Mouse (Mus musculus) liver, embryonic 14.5 days (tissue): Measurements from ENCODE around the gene Siglecg. TPM values are rescaled to one million over a fixed set of nuclear protein-coding genes. Genes with fewer than 3 reads are reported as not detected.
A peak's percentile ranks its signal among the peaks of the same experiment; 100 is the strongest.

ENCODE experiments used
- ATAC-seq: fragments of 200-750 bp; cut with Nextera tagmentation; 2 replicates; pipeline ENCODE4 v1.8.0; 2017; ENCODE audit warnings: moderate number of reproducible peaks, mild to moderate bottlenecking, moderate library complexity; ENCODE audit not compliant: insufficient read depth
- DNase-seq, 3 experiments: peaks; one replicate each; pipeline ENCODE4 v3.0.0-alpha.2; 2012 to 2013; ENCODE audit warnings: low read depth in 3 of 3, low spot score in 3 of 3
- H3K27ac ChIP-seq: fragments of 300-500 bp; sonication (generic); 2 replicates; pipeline ENCODE4 v1.5.1; 2014; ENCODE audit warnings: moderate library complexity, mild to moderate bottlenecking, control low read depth, inconsistent platforms
- H3K27me3 ChIP-seq: fragments of 300-500 bp; sonication (generic); 2 replicates; pipeline ENCODE4 v1.6.1; 2014; ENCODE audit warnings: mild to moderate bottlenecking, low read length, moderate library complexity; ENCODE audit not compliant: control insufficient read depth, insufficient read depth
- H3K36me3 ChIP-seq: fragments of 300-500 bp; sonication (generic); replicated peaks from 2 replicates; pipeline ENCODE4 v1.6.1; 2014; ENCODE audit warnings: low read depth; ENCODE audit not compliant: control insufficient read depth, insufficient read depth
- H3K4me1 ChIP-seq, 2 experiments: fragments of 200-500 bp in 1 of 2; fragments of 300-500 bp in 1 of 2; sonication (generic) in 1 of 2; replicated peaks; 2 replicates each; pipeline ENCODE4 v1.6.1; 2012 to 2014; ENCODE audit warnings: antibody characterized with exemption in 1 of 2, inconsistent platforms in 1 of 2, low read length in 1 of 2; ENCODE audit not compliant: control insufficient read depth in 2 of 2, insufficient read depth in 2 of 2
- H3K4me2 ChIP-seq: fragments of 300-500 bp; sonication (generic); 2 replicates; pipeline ENCODE4 v1.6.1; 2014; ENCODE audit warnings: low read depth, mild to moderate bottlenecking, control low read depth, moderate library complexity
- H3K4me3 ChIP-seq, 2 experiments: fragments of 200-500 bp in 1 of 2; fragments of 300-500 bp in 1 of 2; sonication (generic) in 1 of 2; 2 replicates each; pipeline ENCODE4 v1.5.1; 2012 to 2014; ENCODE audit warnings: low read depth in 2 of 2, low read length in 2 of 2, mild to moderate bottlenecking in 2 of 2, control low read depth in 1 of 2, inconsistent platforms in 1 of 2, moderate library complexity in 1 of 2; ENCODE audit not compliant: insufficient read depth in 1 of 2
- H3K9ac ChIP-seq: fragments of 300-500 bp; sonication (generic); replicated peaks from 2 replicates; pipeline ENCODE4 v1.6.1; 2014; ENCODE audit warnings: mild to moderate bottlenecking, control low read depth, moderate library complexity
- H3K9me3 ChIP-seq: fragments of 300-500 bp; sonication (generic); 2 replicates; pipeline ENCODE4 v1.6.1; 2016; ENCODE audit warnings: low read length, mixed read lengths; ENCODE audit not compliant: control insufficient read depth
- CTCF ChIP-seq: IDR thresholded peaks from 2 replicates; pipeline ENCODE4 v1.5.1; 2016; ENCODE audit warnings: antibody characterized with exemption, low read depth, control low read depth
- EP300 ChIP-seq: IDR thresholded peaks from 2 replicates; pipeline ENCODE4 v1.6.1; 2016; ENCODE audit warnings: antibody characterized with exemption, low read depth
- WGBS: fragments of 180-500 bp; shearing (Covaris S2); extraction: QIAGEN DNeasy Blood & Tissue Kit; methylation state at CpG from one replicate; pipeline ENCODE4 v1.1.7; 2014; ENCODE audit not compliant: insufficient replicate concordance; 5-methylcytosine and 5-hydroxymethylcytosine counted together
- polyA plus RNA-seq, 2 experiments: library from polyadenylated mRNA; depleted of rRNA in 1 of 2; stranded (reverse) in 1 of 2; unstranded in 1 of 2; fragments of >200 nt; fragmentation: Nextera tagmentation in 1 of 2; extraction: Ambion mirVana in 1 of 2; gene quantifications; 2 replicates each; pipeline versions ENCODE4 v1.2.1 to v1.2.3; 2012 to 2014

Gene Siglecg
- polyA plus RNA-seq, 2 experiments, result 0.24 to 0.69 TPM

GRCm38 (mm10) chr7:43454371-43454770, 46.4 kb downstream of the Siglecg start:
- H3K9ac ChIP-seq, result no peak overlapping the region
- 57% methylated on average over 6 of the region's 6 CpGs for WGBS
- no peak overlapping the region for H3K4me3 ChIP-seq
- no peak overlapping the region for H3K4me2 ChIP-seq
- TF ChIP-seq EP300 (no peak), CTCF (no peak)
- H3K36me3 ChIP-seq, result peaks cover 2% of the 10 kb centered on the region; the same call in 1 of the 2 replicates
- ATAC-seq, result no peak
- H3K4me1 ChIP-seq, result no peaks in the 10 kb centered on the region; a peak in 1 of 4 replicates
- no peak for DNase-seq
- no peaks in the 10 kb centered on the region for H3K27me3 ChIP-seq
- H3K27ac ChIP-seq, result no peak overlapping the region
- no peaks in the 10 kb centered on the region for H3K9me3 ChIP-seq

- TF ChIP-seq CTCF, result no peak
- no peak for TF ChIP-seq EP300
- Histone ChIP-seq H3K9me3 (no peaks in the 10 kb centered on the region), H3K36me3 (no peaks in the 10 kb centered on the region), H3K4me1 (peaks cover 5 to 8% of the 10 kb centered on the region in 2 experiments; a peak in 2 of 4 replicates), H3K27ac (no peak within 1 kb of the TSS), H3K9ac (no peak within 1 kb of the TSS), H3K4me3 (no peak within 1 kb of the TSS), H3K27me3 (no peaks in the 10 kb centered on the region), H3K4me2 (no peak within 1 kb of the TSS)
- DNase-seq (no peak), ATAC-seq (no peak)
- WGBS, result 50% methylated on average over 4 of the region's 4 CpGs
Measured at GRCm38 (mm10) chr7:43462851-43463250, 54.8 kb downstream of the Siglecg start, which contains the start of gene Vsig10l. Vsig10l (plus strand) TSS chr7:43463151.

- H3K4me1 ChIP-seq, result peaks cover 5 to 8% of the 10 kb centered on the region in 2 experiments; a peak in 2 of 4 replicates
- no peaks in the 10 kb centered on the region for H3K27me3 ChIP-seq
- H3K9me3 ChIP-seq, result no peaks in the 10 kb centered on the region
- 65% methylated on average over 7 of the region's 7 CpGs for WGBS
- no peaks in the 10 kb centered on the region for H3K36me3 ChIP-seq
- DNase-seq (no peak), ATAC-seq (no peak)
- no peak overlapping the region for H3K4me2 ChIP-seq
- H3K9ac ChIP-seq, result no peak overlapping the region
- H3K4me3 ChIP-seq, result no peak overlapping the region
- no peak overlapping the region for H3K27ac ChIP-seq
- no peak for TF ChIP-seq EP300
- TF ChIP-seq CTCF, result no peak
Measured at GRCm38 (mm10) chr7:43463976-43464375, 56.0 kb downstream of the Siglecg start.

- Histone ChIP-seq H3K27me3 (no peaks in the 10 kb centered on the region), H3K4me1 (peaks cover 5 to 8% of the 10 kb centered on the region in 2 experiments; a peak in 2 of 4 replicates), H3K9me3 (no peaks in the 10 kb centered on the region), H3K36me3 (no peaks in the 10 kb centered on the region), H3K27ac (no peak overlapping the region), H3K4me3 (peak overlapping the region; percentile 6 to 61; a peak in 2 of 4 replicates), H3K9ac (peak overlapping the region; percentile 11; the same call in 1 of the 2 replicates), H3K4me2 (peak overlapping the region; percentile 94)
- TF ChIP-seq CTCF, result no peak
- no peak for TF ChIP-seq EP300
- 4% methylated on average over 35 of the region's 35 CpGs for WGBS
- ATAC-seq, result no peak
- DNase-seq, result no peak
Measured at GRCm38 (mm10) chr7:43464864-43465343, 56.9 kb downstream of the Siglecg start.

GRCm38 (mm10) chr7:43465344-43466098, 57.5 kb downstream of the Siglecg start:
- WGBS, result under 1% methylated on average over 33 of the region's 33 CpGs
- Histone ChIP-seq H3K36me3 (no peaks in the 10 kb centered on the region), H3K4me3 (peak overlapping the region; percentile 61 to 66), H3K9me3 (no peaks in the 10 kb centered on the region), H3K9ac (peak overlapping the region; percentile 11; the same call in 1 of the 2 replicates), H3K27ac (no peak overlapping the region), H3K4me2 (peak overlapping the region; percentile 94), H3K27me3 (no peaks in the 10 kb centered on the region), H3K4me1 (peaks cover 5 to 8% of the 10 kb centered on the region in 2 experiments; a peak in 2 of 4 replicates)
- TF ChIP-seq CTCF, result peak; percentile 23; the same call in 1 of the 2 replicates
- no peak for TF ChIP-seq EP300
- peak; percentile 89 for ATAC-seq
- DNase-seq, result peak; percentile 80 to 90 (median 80)
